Mouse (Mus musculus) adrenal gland, adult 2 months (tissue): ENCODE measurements around the gene Cpne5. TPM values are rescaled to one million over a fixed set of nuclear protein-coding genes. Genes with fewer than 3 reads are reported as not detected.

Experiments used
- DNase-seq: peaks from one replicate; pipeline ENCODE4 v3.0.0; 2021
- polyA plus RNA-seq: library from polyadenylated mRNA; depleted of rRNA; stranded (reverse); fragments of >200 nt; gene quantifications from 2 replicates; pipeline ENCODE4 v1.2.3, GENCODE M21; 2012
- total RNA-seq, 2 experiments: library from RNA; stranded (reverse); gene quantifications; 2 replicates each; pipeline ENCODE4 v1.2.3; 2021

Gene Cpne5
- total and polyA plus RNA-seq, 3 experiments = 0.38 to 1.4 (median 0.75) TPM

DNA sequence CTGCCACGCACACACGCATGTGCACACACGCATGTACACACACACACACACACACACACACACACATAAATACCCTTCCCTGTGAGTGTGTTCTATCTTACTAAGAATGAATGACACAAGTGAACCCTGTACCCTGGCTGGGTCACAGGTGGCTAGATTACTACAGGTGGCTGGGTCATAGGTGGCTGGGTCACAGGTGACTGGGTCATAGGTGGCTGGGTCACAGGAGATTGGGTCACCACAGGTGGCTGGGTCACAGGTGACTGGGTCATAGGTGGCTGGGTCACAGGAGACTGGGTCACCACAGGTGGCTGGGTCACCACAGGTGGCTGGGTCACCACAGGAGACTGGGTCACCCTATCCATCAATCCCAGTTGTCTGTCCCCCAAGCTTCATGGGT is 27.9 kb downstream of the Cpne5 start:
- no peak for DNase-seq

DNA sequence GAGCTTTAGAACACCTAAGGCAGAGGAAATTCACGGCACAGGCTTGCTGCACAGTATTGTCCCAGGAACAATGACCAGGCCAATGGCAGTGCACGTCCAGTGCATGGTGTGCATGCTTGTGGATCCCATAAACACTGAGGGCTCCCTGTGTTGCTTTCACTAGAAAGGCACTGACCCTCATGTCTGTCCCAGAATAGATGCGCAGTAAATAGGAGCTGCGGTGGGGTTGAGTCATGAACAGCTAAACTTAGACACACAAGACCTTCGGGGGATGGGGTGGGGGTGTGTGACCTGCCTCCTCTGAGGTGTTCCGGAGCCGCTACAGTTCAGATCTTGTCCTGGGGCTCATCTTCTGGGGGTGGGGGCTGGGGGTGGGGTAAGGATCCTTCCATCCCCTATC is 31.9 kb downstream of the Cpne5 start:
- DNase-seq = no peak

DNA sequence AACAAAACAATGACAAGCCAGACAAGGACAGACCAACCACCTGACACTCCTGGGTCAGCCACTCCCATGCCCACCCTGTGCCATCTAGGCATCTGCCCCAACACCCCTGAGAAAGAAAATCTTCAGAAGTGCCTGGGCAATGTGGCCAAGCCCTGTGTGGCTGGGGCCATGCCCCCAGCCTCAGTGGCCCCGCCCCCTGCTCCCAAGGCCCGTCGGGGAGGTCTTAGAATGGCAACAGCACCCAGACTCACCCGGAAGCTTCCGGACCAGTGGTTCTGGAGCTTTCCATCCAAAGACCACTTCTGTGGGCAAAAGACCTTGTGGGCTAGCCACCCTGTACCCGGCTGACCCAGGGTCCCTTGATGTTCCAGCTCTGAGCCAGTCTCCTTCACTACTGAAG is 35.4 kb downstream of the Cpne5 start:
- no peak for DNase-seq

DNA sequence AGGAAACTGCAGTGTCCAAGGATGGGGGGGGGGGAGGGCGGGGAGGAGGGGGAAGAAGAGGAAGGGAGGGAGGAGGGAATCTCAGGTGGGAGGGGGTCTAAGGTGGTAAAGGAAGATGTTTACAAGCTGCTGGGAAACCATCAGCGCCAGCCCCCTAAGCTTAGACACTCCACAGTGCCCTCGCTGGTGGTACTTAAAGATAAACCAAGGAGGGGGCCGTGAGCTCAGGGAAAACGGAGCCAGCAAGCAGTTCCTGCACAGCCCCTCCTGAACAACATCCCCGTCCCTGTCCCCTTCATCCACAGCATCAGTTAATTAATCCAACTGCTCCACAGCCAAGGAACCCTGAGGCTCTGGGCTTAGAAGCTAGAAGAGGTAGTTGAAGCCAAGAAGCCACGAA is 38.1 kb downstream of the Cpne5 start:
- DNase-seq = no peak

DNA sequence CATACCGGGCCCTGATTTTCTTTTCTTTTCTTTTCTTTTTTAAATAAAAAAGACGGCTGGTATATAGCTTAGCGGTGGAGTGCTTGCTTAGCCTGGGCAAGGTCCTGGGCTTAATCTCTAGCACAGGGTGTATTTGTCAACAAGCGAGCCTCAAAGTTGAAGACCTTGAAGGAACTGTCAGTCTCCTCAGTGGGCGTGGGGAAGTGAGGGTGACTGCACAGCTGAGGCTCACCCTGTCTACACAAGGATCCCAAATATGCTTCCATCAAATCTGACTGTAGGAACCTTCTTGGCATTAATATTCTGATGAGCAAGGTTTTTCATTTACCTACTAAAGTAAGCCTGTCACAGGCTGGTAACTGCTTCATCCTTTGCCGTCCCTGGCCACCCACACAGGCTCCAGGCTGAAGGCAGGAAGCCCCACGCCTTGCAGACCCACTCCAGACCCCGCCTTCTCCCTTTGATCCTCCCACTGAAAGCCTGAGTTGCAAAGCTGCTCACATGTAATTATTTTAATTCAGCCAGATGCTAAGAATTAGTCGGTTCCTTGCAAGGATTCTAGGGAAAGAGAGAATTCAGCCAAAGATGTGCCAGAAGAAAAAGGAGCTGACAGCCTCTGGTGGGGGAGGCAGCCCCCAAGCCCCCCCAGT is 38.7 kb downstream of the Cpne5 start:
- DNase-seq = no peak

DNA sequence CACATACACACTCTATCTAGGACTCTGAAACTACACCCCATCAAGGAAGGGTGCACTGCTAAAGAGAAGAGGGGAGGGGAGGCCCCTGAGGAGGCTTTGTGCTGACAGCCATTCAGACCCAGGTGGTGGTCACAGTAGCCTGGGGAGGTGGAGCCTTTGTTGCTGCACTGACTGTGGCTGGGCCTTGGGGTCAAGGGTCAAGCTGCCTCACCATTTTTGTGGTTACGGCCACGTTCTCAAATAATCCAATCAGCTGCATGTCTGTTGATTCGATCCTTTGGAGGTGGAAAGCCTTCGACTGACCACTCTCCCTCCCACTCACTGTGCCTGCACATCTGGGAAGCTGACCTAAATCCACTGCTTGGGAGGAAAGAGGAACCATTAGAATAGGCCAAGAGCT is 42.4 kb downstream of the Cpne5 start:
- no peak for DNase-seq

DNA sequence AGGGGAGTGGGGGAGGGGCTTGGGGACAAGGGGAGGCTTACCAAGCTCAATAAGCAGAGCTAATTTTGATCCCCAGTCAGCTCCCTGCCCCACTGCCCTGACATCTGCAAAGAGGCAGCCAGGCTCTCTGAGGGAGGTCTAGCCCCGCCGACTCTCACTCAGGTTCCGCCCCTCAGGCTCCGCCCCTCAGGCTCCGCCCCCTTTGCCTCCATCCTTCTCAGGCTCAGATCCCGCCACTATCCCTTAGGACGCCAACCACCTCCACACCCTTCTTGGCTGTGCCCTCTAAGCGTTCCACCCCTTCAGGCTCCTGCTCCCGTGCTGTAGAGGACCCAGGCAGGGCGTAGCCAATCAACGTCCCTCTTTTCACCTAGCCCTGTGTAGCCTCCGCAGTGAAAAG is 49.0 kb downstream of the Cpne5 start:
- DNase-seq = no peak

DNA sequence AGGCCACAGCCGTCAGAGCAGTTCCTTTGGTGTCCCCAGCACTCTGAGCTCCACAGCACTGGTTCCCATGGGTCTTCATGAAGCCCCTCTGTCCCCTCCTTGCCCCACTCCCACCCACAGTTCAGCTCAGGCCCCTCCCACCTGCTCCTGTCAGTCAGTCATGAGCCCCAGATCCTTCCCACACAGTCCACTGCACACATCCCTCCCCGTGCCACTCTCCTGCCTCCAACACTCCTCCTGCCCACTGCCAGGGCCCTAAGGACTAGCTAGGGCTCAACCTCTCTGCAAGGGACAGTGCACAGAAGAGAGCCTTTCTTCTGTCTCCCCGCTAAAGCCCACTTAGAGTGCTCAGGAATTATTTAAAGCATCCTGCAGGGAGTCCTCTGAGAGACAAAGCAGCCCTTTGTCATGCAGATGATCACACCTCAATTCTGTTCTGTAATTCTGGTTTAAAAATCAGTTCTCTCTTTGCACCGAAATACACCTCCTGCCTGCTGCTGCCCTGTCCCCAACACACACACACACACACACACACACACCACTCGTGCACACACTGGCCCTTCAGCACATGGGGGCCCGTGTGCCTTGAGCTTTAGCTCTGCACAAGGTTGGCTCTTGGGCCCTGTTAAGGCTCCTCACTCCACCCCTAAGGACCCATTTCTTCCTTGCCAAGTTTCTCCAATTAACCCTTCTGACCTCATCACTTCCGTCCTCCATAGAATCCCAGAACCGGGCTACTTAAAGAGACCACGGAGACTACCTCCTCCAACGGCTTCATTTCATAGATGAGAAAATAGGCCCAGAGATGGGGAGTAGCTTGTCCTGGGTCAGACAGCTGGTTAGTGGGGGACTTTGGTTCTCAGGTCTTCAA is 50.7 kb downstream of the Cpne5 start:
- no peak for DNase-seq

DNA sequence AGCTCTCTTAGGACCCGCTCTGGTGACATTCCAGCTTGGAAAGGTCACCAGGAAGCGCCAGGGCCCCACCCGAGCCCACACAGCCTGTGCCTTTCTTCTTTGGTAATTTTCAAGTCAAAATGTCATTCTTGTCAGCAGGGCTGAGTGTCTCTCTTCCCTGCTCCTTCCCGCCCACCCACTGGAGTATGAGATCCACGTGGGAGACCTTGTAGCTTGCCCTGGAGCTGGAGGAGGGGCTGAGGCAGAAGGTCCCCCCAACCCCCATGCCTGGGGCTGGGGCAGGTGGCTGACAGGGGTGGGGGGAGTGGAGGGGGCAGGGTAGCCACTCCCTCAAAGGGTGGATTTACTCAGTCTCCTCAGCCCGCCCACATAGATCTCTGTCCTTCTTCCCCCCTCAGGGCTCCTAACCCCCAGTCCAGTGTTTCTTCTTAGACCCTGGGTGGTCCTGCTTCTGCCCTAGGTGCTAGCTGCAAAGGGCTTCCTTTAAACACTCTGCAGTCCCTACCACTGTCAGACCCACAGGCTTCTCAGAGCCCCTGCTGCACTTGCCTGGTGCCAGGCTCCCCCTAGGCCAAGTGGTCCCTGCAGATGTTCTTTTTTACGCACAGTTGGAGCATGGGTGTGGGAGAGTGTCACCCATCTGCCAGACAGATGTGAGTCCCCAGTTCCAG is 52.5 kb downstream of the Cpne5 start:
- no peak for DNase-seq

DNA sequence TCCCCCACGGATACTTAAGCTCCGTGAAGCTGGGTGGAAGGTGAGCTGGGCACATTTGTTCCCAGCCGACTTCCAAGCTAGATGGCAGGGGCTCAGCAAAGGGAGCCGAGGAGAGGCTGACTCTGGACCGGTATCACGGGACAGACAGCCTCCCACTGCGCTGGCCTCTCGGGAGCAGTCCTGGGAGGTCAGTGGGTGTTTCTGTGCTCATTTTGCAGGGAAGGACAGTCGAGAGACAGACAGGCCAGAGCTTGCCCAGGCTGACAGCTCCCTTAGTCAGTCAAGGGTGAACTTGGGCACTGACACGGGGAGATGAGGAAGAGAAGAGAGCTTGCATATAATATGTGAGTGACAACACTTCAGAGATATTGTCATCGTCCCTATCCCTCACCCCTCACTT is 54.8 kb downstream of the Cpne5 start:
- no peak for DNase-seq

DNA sequence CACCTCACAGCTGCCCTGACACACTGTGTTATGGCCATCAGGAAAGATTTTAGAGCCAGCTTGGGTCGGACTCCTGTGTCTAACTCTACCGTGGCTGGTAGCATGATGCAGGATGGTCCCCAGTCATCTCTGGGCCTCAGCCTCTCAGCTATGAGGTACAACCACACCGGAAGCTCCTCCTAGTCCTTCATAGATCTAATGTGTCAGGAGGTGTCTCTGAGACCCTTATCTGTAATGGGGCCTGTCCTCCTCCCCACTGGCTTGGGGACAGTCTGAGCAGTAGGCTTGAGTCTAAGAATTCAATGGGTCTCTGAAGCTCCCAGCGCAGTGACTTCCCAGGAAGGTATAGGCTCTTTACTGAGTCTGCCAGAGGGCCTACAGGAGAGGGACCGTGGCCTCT is 56.2 kb downstream of the Cpne5 start:
- DNase-seq = no peak

DNA sequence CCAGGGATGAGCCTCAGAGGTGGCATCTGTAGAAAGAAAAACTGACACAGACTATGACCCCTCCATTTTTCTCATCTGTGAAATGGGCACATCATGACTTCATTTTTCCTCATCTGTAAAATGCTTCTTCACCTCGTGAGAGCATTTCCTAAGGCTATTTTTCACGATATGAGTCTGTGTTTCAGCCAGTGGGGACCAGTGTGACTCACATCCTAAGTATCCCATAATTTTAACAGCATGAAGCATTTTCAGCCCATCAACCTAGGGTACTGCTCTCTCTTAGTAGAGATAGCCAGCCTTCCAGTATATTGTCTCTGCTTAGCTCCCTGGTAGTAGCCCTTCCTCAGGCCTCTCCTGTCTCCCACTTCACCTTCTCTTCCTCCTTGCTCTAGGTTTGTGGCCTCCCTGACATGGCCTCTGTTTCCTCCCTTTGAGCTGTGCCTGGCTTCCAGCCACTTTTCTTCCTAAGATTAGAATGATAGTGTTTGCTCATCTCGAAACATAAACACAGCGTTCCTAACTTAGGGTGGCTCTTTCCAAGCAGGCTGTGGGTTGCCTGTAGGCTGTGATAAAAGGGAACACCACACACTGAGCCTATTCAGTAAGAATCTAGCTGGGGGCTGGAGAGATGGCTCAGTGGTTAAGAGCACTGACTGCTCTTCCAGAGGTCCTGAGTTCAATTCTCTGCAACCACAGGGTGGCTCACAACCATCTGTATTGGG is 57.4 kb downstream of the Cpne5 start:
- no peak for DNase-seq

DNA sequence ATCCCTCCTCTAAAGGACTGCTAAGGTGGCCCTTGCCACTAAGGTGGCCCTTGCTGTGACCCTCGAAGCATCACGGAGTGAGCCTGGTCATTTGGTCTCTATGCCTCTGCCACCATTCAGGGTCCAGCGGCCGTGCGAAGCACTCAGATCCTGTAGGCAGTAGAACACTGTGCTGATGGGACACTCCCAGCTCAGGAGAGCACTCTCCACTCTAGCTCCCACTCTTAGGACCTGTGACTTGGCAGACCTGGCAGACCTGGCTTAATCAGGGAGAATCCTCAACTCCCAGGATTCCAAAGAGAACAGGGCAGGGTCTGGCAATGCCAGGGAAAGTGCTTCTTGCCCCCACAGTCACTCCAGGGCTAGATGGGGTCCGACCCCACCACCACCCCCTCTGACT is 58.0 kb downstream of the Cpne5 start:
- DNase-seq = no peak

DNA sequence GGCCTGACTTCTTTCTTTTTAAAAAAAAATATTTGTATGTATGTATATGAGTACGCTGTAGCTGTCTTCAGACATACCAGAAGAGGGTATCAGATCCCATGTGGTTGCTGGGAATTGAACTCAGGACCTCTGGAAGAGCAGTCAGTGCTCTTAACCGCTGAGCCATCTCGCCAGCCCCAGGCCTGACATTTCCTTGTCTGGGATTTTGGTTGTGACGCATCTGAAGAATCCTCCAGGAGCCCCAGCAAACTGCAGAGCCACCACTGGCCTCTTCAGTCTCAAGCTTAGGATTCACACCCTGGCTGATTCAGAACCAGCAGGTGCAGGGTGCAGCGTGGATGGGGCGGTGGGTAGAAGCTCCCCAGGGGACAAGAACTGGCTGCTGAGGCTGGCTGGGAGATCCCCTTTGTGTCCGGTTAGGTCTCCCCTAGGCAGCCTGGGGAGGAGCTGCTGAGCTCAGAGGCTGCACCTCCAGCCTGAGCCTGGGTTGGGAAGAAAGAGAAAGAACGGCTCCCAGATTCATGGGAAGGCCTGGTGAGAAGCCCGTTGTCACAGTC is 59.4 kb downstream of the Cpne5 start:
- DNase-seq = no peak

DNA sequence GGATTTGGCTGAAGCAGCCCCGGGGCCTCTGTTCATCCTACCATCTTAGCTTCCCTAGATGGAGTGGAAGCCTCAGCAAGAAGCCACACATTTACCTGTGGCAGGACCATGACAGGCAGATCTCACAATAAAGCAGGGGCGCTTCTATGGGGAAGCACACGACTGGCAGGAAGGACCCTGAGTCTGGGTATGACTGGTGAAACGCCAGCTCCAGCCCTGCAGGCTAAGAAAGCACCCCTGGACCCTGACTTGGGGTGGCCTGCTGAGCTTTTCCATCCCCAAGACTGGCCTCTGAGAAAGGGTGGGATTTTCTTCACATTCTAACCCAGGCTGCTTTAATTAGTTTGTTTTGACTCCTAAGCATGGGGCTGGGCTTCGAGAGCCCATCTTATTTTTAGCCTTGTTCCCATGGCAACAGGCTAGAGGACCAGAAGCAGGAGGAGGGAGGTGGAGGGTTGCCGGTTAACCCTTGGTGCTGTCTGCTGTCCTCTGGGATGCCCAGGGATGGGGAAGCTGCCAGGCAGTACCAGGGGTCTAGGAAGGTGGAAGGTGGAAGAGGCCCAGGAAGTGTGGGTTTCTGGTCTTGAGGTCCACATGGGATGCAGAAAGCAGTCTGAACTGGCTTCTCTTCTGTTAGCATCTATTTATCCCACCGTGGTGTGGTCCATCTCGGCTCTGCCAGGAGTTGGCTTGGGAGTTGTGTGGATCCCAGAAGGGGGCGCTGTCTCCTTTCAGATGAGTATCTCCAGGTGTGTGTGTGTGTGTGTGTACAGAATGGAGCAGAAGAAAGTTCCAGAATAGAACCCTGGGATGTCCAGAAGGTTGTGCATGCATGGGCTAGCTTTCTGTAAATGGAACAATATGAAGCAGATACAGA is 61.3 kb downstream of the Cpne5 start:
- DNase-seq = peak; percentile 53

DNA sequence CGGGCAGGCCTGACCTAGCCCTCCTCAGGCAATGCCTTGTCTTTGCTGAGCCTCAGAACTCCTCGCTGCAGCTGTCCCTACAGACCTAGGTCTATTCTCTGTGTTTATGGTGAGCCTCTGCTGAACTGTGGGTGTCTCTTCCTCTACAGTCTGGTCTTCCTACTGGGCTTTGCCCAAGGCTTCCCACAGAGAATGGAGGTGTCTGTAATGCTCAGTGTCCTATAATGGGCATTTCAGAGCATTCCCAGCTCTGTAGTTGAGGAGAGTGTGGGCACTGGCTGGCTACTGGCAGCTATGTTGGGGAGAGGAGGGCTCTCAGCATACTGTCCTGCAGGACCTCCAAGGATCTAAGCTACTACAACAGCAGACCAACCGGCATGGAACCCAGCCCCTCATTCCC is 62.3 kb downstream of the Cpne5 start:
- DNase-seq = no peak

DNA sequence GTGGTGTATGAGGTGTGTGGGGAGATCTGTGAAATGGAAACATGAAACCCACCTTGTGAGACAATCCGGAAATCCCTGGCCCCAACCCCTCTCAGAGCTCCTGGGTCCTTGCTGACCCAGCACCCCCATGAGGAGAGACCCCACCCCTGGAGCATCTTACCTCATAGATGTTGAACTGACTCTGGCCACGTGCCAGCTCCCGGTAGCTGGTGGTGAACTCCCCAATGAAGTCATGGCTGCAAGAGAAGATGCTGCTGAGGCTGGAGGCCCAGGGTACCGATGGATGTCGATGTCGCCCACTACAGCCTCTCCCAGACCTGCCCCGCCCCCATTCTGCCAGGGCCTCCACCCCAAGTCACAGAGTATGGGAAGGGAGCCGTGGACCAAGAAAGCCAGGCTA is 64.8 kb downstream of the Cpne5 start:
- DNase-seq = no peak

DNA sequence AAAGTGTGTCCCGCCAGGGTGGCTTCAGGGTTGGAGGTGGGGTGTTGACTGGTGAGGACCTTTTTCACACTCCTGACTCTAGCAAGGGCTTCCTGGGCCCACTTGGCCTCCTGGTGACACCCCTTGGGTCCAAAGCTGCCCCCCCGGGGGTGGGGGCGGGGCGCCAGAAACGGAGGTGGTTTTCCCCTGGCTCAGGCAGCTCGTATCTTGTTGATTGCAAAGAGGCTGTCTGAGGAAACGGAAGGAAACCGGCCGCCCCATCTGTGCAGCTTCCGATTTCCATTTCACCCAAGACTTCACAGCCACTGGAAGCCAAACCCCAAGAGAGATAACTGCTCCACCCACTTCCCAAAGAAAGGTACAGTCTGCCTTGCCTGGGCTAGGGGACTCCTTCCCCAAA is 65.9 kb downstream of the Cpne5 start:
- DNase-seq = no peak

DNA sequence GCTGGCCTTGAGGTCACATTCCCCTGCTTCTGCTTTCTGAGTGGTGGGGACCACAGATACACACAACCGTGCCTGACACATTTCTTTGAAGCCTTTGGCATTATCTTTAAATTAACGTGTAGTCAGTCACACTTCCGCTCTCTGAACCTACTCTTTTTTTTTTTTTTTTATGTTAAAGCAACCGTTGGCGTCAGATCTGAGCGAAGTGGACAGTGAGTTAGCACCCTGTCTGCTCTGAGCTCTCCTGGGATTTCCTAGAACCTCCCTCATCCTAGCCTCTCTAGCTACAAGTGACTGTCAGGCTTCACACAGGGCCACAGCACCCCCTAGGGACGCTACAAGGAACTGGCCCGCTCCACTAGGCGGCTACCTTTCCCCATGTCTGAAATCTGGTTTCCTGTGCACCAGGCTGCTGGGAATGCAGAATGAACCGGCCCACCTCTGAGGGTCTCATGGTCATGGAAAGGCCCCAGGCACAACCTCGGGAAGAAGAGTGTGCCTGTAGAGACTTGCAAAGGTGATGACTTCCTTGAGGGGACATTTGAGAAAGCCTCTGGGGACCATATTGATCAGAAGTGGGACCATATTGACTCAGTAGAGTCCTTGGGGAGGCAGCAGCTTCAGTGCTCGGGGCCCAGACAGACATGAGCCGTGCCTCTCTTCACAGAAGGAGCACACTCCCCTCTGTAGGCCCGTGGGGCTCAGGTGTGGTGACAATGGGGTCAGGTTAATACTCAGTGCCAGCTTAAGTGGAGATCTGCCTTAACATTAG is 66.8 kb downstream of the Cpne5 start:
- peak; percentile 88 for DNase-seq

DNA sequence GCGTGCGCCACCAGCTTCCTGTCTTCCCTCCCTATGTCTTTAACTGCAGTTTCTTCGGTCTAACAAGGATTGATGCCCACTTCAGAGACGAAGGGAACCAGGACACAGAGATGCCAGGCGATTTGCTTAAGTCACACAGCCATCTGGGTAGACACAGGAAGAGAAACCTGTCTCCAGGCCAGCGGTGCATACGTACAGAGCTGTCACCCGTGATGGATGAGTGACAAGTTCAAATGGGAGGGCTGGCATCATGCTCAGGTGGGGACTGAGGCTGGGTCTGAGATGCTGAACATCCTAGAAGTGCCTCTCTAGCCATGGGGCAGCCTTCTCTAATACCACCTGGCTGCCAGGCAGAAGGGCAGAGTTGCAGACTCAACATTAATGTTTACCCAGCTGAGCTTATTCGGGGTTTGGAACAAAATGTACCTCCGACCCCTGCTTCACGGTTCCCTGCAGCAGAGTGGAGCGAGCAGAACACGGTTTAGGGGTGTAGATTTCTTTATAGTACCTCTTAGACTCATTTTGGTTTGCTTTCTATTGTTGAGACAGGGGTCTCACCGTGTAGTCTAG is 67.5 kb downstream of the Cpne5 start:
- DNase-seq = no peak
